Mouse (Mus musculus) CH12.LX (cell line): ENCODE data around the gene Dph1. TPM values are rescaled to one million over a fixed set of nuclear protein-coding genes. Genes with fewer than 3 reads are reported as not detected.

ENCODE experiments used
- DNase-seq: peaks from one replicate; pipeline ENCODE4 v3.0.0-alpha.2; 2013; ENCODE audit errors: extremely low read depth
- H3K27ac ChIP-seq: 2 replicates; pipeline ENCODE4 v1.5.1; 2012; ENCODE audit warnings: low read depth, mild to moderate bottlenecking, control low read depth, moderate library complexity; ENCODE audit not compliant: insufficient read depth
- H3K27me3 ChIP-seq: replicated peaks from 2 replicates; pipeline ENCODE3; 2012; ENCODE audit warnings: inconsistent platforms
- H3K36me3 ChIP-seq, 2 experiments: replicated peaks in 1 of 2; 2 replicates each; pipeline versions ENCODE3 to v1.6.1; 2012; ENCODE audit warnings: inconsistent platforms in 1 of 2, low read length in 1 of 2, mild to moderate bottlenecking in 1 of 2, mixed read lengths in 1 of 2, moderate library complexity in 1 of 2; ENCODE audit not compliant: control insufficient read depth in 1 of 2, insufficient read depth in 1 of 2
- H3K4me1 ChIP-seq, 2 experiments: 2 replicates each; pipeline ENCODE4 v1.6.1; 2012; ENCODE audit warnings: inconsistent platforms in 1 of 2, moderate library complexity in 1 of 2; ENCODE audit not compliant: insufficient read depth in 2 of 2, control insufficient read depth in 1 of 2
- H3K4me2 ChIP-seq: 2 replicates; pipeline ENCODE4 v1.6.1; 2012; ENCODE audit warnings: low read depth, mild to moderate bottlenecking, control low read depth; ENCODE audit not compliant: poor library complexity, insufficient read depth, severe bottlenecking
- H3K4me3 ChIP-seq, 3 experiments: fragments of 150-350 bp in 1 of 3; sonication (generic) in 1 of 3; replicated peaks in 1 of 3; 2 replicates each; pipeline versions ENCODE3 to v1.5.1; 2011 to 2012; ENCODE audit warnings: low read depth in 2 of 3, low read length in 2 of 3, mild to moderate bottlenecking in 2 of 3, moderate library complexity in 2 of 3, control low read depth in 1 of 3, improper control_type of control experiment in 1 of 3, inconsistent platforms in 1 of 3, mixed read lengths in 1 of 3; ENCODE audit not compliant: poor library complexity in 1 of 3
- H3K79me2 ChIP-seq: replicated peaks from 2 replicates; pipeline ENCODE4 v1.6.1; 2012; ENCODE audit warnings: mild to moderate bottlenecking, moderate library complexity; ENCODE audit not compliant: control insufficient read depth, poor library complexity, insufficient read depth, severe bottlenecking; ENCODE audit errors: extremely low read depth
- H3K9ac ChIP-seq: 2 replicates; pipeline ENCODE4 v1.6.1; 2012; ENCODE audit warnings: low read depth, mild to moderate bottlenecking, control low read depth, moderate library complexity; ENCODE audit not compliant: insufficient read depth
- H3K9me3 ChIP-seq: replicated peaks from 2 replicates; pipeline ENCODE3; 2012; ENCODE audit warnings: low read length, inconsistent platforms, mixed read lengths
- CHD1 ChIP-seq: IDR thresholded peaks from 2 replicates; pipeline ENCODE4 v1.6.1; 2012; ENCODE audit warnings: low read depth, low read length, improper control_type of control experiment, inconsistent platforms
- CTCF ChIP-seq, 2 experiments: IDR thresholded peaks in 1 of 2; conservative IDR thresholded peaks in 1 of 2; 2 replicates each; pipeline ENCODE4 v1.5.1; 2011 to 2012; ENCODE audit warnings: low read depth in 2 of 2, low read length in 2 of 2, improper control_type of control experiment in 1 of 2, inconsistent platforms in 1 of 2, mild to moderate bottlenecking in 1 of 2, moderate library complexity in 1 of 2
- ELF1 ChIP-seq: IDR thresholded peaks from 2 replicates; pipeline ENCODE4 v1.6.1; 2014; ENCODE audit warnings: low read depth, mild to moderate bottlenecking, inconsistent platforms, low read length, improper control_type of control experiment
- EP300 ChIP-seq: IDR thresholded peaks from 2 replicates; pipeline ENCODE4 v1.6.1; 2011; ENCODE audit warnings: low read length, improper control_type of control experiment
- ETS1 ChIP-seq: conservative IDR thresholded peaks from 2 replicates; pipeline ENCODE4 v1.6.1; 2012; ENCODE audit warnings: low read depth, mild to moderate bottlenecking, inconsistent platforms, low read length, improper control_type of control experiment, moderate library complexity
- HCFC1 ChIP-seq: IDR thresholded peaks from 2 replicates; pipeline ENCODE4 v1.6.1; 2012; ENCODE audit warnings: low read depth, mild to moderate bottlenecking, inconsistent platforms, low read length, improper control_type of control experiment
- JUN ChIP-seq: IDR thresholded peaks from 2 replicates; pipeline ENCODE4 v1.6.1; 2011; ENCODE audit warnings: low read depth, mild to moderate bottlenecking, low read length, improper control_type of control experiment, moderate library complexity; ENCODE audit not compliant: insufficient read depth
- MAX ChIP-seq: IDR thresholded peaks from 2 replicates; pipeline ENCODE4 v1.6.1; 2011; ENCODE audit warnings: low read length, improper control_type of control experiment
- MEF2A ChIP-seq: IDR thresholded peaks from 2 replicates; pipeline ENCODE4 v1.6.1; 2014; ENCODE audit warnings: low read depth, mild to moderate bottlenecking, inconsistent platforms, low read length, improper control_type of control experiment, borderline replicate concordance
- MXI1 ChIP-seq: IDR thresholded peaks from 2 replicates; pipeline ENCODE4 v1.6.1; 2011; ENCODE audit warnings: mild to moderate bottlenecking, low read depth, low read length, improper control_type of control experiment
- MYC ChIP-seq: IDR thresholded peaks from 2 replicates; pipeline ENCODE4 v1.6.1; 2011; ENCODE audit warnings: low read depth, mild to moderate bottlenecking, improper control_type of control experiment, low read length
- RAD21 ChIP-seq: IDR thresholded peaks from 2 replicates; pipeline ENCODE4 v1.6.1; 2011; ENCODE audit warnings: low read depth, mild to moderate bottlenecking, low read length, improper control_type of control experiment, moderate library complexity
- RCOR1 ChIP-seq: conservative IDR thresholded peaks from 2 replicates; pipeline ENCODE4 v1.6.1; 2012; ENCODE audit warnings: low read depth, mild to moderate bottlenecking, inconsistent platforms, low read length, improper control_type of control experiment
- SIN3A ChIP-seq: IDR thresholded peaks from 2 replicates; pipeline ENCODE4 v1.6.1; 2012; ENCODE audit warnings: low read length, improper control_type of control experiment, inconsistent platforms
- TBP ChIP-seq: conservative IDR thresholded peaks from 2 replicates; pipeline ENCODE4 v1.6.1; 2011; ENCODE audit warnings: low read depth, low read length, improper control_type of control experiment
- UBTF ChIP-seq: IDR thresholded peaks from 2 replicates; pipeline ENCODE4 v1.6.1; 2012; ENCODE audit warnings: low read depth, mild to moderate bottlenecking, inconsistent platforms, low read length, improper control_type of control experiment, moderate library complexity
- USF1 ChIP-seq: IDR thresholded peaks from 2 replicates; pipeline ENCODE4 v1.6.1; 2014; ENCODE audit warnings: low read depth, mild to moderate bottlenecking, inconsistent platforms, low read length, improper control_type of control experiment
- ZC3H11A ChIP-seq: IDR thresholded peaks from 2 replicates; pipeline ENCODE4 v1.6.1; 2012; ENCODE audit warnings: low read depth, mild to moderate bottlenecking, inconsistent platforms, low read length, improper control_type of control experiment
- ZKSCAN1 ChIP-seq: IDR thresholded peaks from 2 replicates; pipeline ENCODE4 v1.6.1; 2012; ENCODE audit warnings: low read depth, inconsistent platforms, low read length, improper control_type of control experiment, borderline replicate concordance
- ZNF384 ChIP-seq: IDR thresholded peaks from 2 replicates; pipeline ENCODE4 v1.6.1; 2012; ENCODE audit warnings: low read depth, low read length, improper control_type of control experiment, inconsistent platforms
- dilution Hi-C: fragments of 300-500 bp; cut with MboI; formaldehyde crosslinking; loops from 2 replicates; pipeline ENCODE4 v1.14.3; 2020; ENCODE audit warnings: low sequenced_read_pairs; ENCODE audit not compliant: extremely low pct_unique_long_range_greater_than_20kb, extremely low pct_ligation_motif_present
- in situ Hi-C: fragments of 300-500 bp; cut with MboI; formaldehyde crosslinking; loops from 3 replicates; pipeline ENCODE4 v1.14.3; 2019; ENCODE audit warnings: low sequenced_read_pairs, low pct_ligation_motif_present, low pct_unique_long_range_greater_than_20kb, mixed read lengths
- polyA plus RNA-seq: library from polyadenylated mRNA; unstranded; fragments of >175 nt; gene quantifications from 2 replicates; pipeline ENCODE4 v1.2.1, GENCODE M21; 2012; ENCODE audit warnings: low read depth; ENCODE audit not compliant: insufficient read length
- total RNA-seq, 2 experiments: library from RNA; depleted of rRNA; stranded (reverse); fragments of 300-350 nt in 1 of 2; fragments of >200 nt in 1 of 2; gene quantifications; 2 replicates each; pipeline ENCODE4 v1.2.3; 2012 to 2014

Gene Dph1
- total and polyA plus RNA-seq, 3 experiments: 47.7 to 57.0 (median 54.7) TPM

GRCm38 (mm10) chr11:75145841-75146240, 45.2 kb downstream of the Dph1 start:
- Histone ChIP-seq H3K27ac (no peak overlapping the region), H3K4me2 (no peak overlapping the region), H3K27me3 (no peaks in the 10 kb centered on the region), H3K9me3 (no peaks in the 10 kb centered on the region), H3K79me2 (no peaks in the 10 kb centered on the region), H3K4me3 (no peak overlapping the region), H3K36me3 (peaks cover 28 to 89% of the 10 kb centered on the region in 2 experiments), H3K4me1 (peaks cover 8 to 35% of the 10 kb centered on the region in 2 experiments), H3K9ac (no peak overlapping the region)
- in situ Hi-C loops: no loop called here
- DNase-seq: no peak
- dilution Hi-C loops: no loop called here
- no peak for TF ChIP-seq ETS1
- no peak for TF ChIP-seq EP300
- TF ChIP-seq USF1: no peak
- no peak for TF ChIP-seq ELF1
- no peak for TF ChIP-seq MEF2A
- no peak for TF ChIP-seq ZNF384
- no peak for TF ChIP-seq JUN
- TF ChIP-seq CHD1: no peak
- TF ChIP-seq HCFC1: no peak
- no peak for TF ChIP-seq MYC
- no peak for TF ChIP-seq MXI1
- TF ChIP-seq ZKSCAN1: no peak

GRCm38 (mm10) chr11:75142749-75143148, 48.3 kb downstream of the Dph1 start:
- dilution Hi-C loops (no loop called here), in situ Hi-C loops (no loop called here)
- no peak overlapping the region for H3K27ac ChIP-seq
- no peak overlapping the region for H3K9ac ChIP-seq
- TF ChIP-seq RAD21: no peak
- TF ChIP-seq RCOR1: no peak
- TF ChIP-seq MXI1: no peak
- no peak for TF ChIP-seq SIN3A
- no peak for TF ChIP-seq MAX
- TF ChIP-seq HCFC1: no peak
- TF ChIP-seq CTCF (conservative IDR thresholded peaks at IDR 0.05 in 1 of 2, IDR thresholded peaks at IDR 0.05 in 1 of 2; ENCODE audit: low read depth in 2 of 2, low read length in 2 of 2): no peak
- TF ChIP-seq UBTF: no peak
- no peak for TF ChIP-seq CHD1
- no peak for TF ChIP-seq ETS1
- no peak for TF ChIP-seq ZC3H11A
- no peak for TF ChIP-seq TBP
- H3K4me3 ChIP-seq: no peak overlapping the region
- no peaks in the 10 kb centered on the region for H3K27me3 ChIP-seq
- no peak for DNase-seq
- H3K79me2 ChIP-seq: no peaks in the 10 kb centered on the region
- peaks cover 12 to 46% of the 10 kb centered on the region in 2 experiments for H3K4me1 ChIP-seq
- H3K9me3 ChIP-seq: no peaks in the 10 kb centered on the region
- H3K36me3 ChIP-seq: peaks cover 27 to 91% of the 10 kb centered on the region in 2 experiments
- H3K4me2 ChIP-seq: no peak overlapping the region
